Mouse (Mus musculus) CH12.LX (cell line): ENCODE results near the gene Lrch1.

Source experiments
- CTCF ChIP-seq, 2 experiments: IDR thresholded peaks in 1 of 2; conservative IDR thresholded peaks in 1 of 2; 2 replicates each; pipeline ENCODE4 v1.5.1; 2011 to 2012; ENCODE audit warnings: low read depth in 2 of 2, low read length in 2 of 2, improper control_type of control experiment in 1 of 2, inconsistent platforms in 1 of 2, mild to moderate bottlenecking in 1 of 2, moderate library complexity in 1 of 2
- MAX ChIP-seq: IDR thresholded peaks from 2 replicates; pipeline ENCODE4 v1.6.1; 2011; ENCODE audit warnings: low read length, improper control_type of control experiment
- RCOR1 ChIP-seq: conservative IDR thresholded peaks from 2 replicates; pipeline ENCODE4 v1.6.1; 2012; ENCODE audit warnings: low read depth, mild to moderate bottlenecking, inconsistent platforms, low read length, improper control_type of control experiment

DNA sequence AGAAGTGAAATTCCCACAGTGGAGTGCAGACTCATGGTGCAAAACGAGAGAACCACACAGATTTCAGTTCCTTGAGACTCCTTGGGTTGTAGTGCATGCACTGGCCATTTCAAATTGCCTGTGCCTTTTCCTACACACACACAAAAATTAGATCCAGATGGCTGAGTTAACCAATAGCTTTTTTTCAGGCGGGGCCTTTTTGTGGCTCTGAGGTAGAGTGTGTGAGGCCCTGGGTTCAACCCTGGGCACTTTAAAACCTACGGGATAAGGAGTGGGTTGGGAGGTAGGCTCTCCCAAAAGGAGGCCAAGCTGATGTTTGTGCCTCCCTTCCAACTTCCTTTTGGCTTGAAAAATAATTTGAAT, 15.7 kb upstream of the Lrch1 start:
- TF ChIP-seq CTCF (conservative IDR thresholded peaks at IDR 0.05 in 1 of 2, IDR thresholded peaks at IDR 0.05 in 1 of 2; ENCODE audit: low read depth in 2 of 2, low read length in 2 of 2) (no peak), MAX (no peak), RCOR1 (no peak)
